Mouse (Mus musculus) cerebellum, adult 2 months (tissue): Measurements from ENCODE around the gene Ctdspl. TPM values are rescaled to one million over a fixed set of nuclear protein-coding genes. Genes with fewer than 3 reads are reported as not detected.

Experiments
- DNase-seq, 2 experiments: peaks; one replicate each; pipeline ENCODE4 v3.0.0; 2021
- H3K27ac ChIP-seq: fragments of 200-500 bp; 2 replicates; pipeline ENCODE4 v1.5.1; 2012; ENCODE audit warnings: low read length, control low read depth, inconsistent platforms; ENCODE audit not compliant: insufficient read depth
- H3K27me3 ChIP-seq: fragments of 200-500 bp; 2 replicates; pipeline ENCODE4 v1.6.1; 2012; ENCODE audit warnings: inconsistent platforms, mild to moderate bottlenecking, low read length, moderate library complexity; ENCODE audit not compliant: control insufficient read depth, insufficient read depth
- H3K4me1 ChIP-seq: fragments of 200-500 bp; 2 replicates; pipeline ENCODE4 v1.6.1; 2011; ENCODE audit warnings: low read length; ENCODE audit not compliant: control insufficient read depth, insufficient read depth
- H3K4me3 ChIP-seq: fragments of 200-500 bp; replicated peaks from 2 replicates; pipeline ENCODE3; 2011; ENCODE audit warnings: mild to moderate bottlenecking, low read depth, low read length, control low read depth; ENCODE audit not compliant: insufficient read depth
- CTCF ChIP-seq: fragments of 200-500 bp; IDR thresholded peaks from 2 replicates; pipeline ENCODE4 v1.5.1; 2011; ENCODE audit warnings: low read depth, mild to moderate bottlenecking, control low read depth, low read length, moderate library complexity, borderline replicate concordance; ENCODE audit not compliant: insufficient read depth
- POLR2A ChIP-seq: fragments of 200-500 bp; IDR thresholded peaks from 2 replicates; pipeline ENCODE4 v1.6.1; 2011; ENCODE audit warnings: low read length, control low read depth, borderline replicate concordance; ENCODE audit not compliant: insufficient read depth
- WGBS: fragments of 180-500 bp; shearing (Covaris S2); methylation state at CpG from one replicate; pipeline ENCODE4 v1.1.7; 2018; 5-methylcytosine and 5-hydroxymethylcytosine counted together
- polyA plus RNA-seq: library from polyadenylated mRNA; depleted of rRNA; stranded (reverse); fragments of >200 nt; gene quantifications from 2 replicates; pipeline ENCODE4 v1.2.3, GENCODE M21; 2012

Ctdspl gene
- polyA plus RNA-seq, 1 experiment = 10.3 TPM

GRCm38 (mm10) chr9:119033111-119033921, 107.1 kb downstream of the Ctdspl start:
- Histone ChIP-seq H3K27ac (no peak overlapping the region), H3K27me3 (no peaks in the 10 kb centered on the region), H3K4me1 (no peaks in the 10 kb centered on the region), H3K4me3 (no peak overlapping the region)
- WGBS = 85% methylated on average over 19 of the region's 19 CpGs
- TF ChIP-seq CTCF = no peak
- no peak for DNase-seq

GRCm38 (mm10) chr9:119034069-119034468, 107.8 kb downstream of the Ctdspl start:
- no peak for DNase-seq
- no peak for TF ChIP-seq POLR2A
- no peak for TF ChIP-seq CTCF

GRCm38 (mm10) chr9:119034676-119035665, 108.7 kb downstream of the Ctdspl start:
- 68% methylated on average over 29 of the region's 29 CpGs for WGBS
- Histone ChIP-seq H3K27me3 (no peaks in the 10 kb centered on the region), H3K27ac (no peak overlapping the region), H3K4me1 (peaks cover under 1% of the 10 kb centered on the region; the same call in 1 of the 2 replicates), H3K4me3 (no peak overlapping the region)
- TF ChIP-seq POLR2A (no peak), CTCF (no peak)
- DNase-seq = no peak

More at GRCm38 (mm10) chr9:119034069-119034468, 107.8 kb downstream of the Ctdspl start:
- 92% methylated on average over 8 of the region's 8 CpGs for WGBS
- no peak overlapping the region for H3K27ac ChIP-seq
- no peaks in the 10 kb centered on the region for H3K27me3 ChIP-seq
- H3K4me1 ChIP-seq = no peaks in the 10 kb centered on the region
- no peak overlapping the region for H3K4me3 ChIP-seq

GRCm38 (mm10) chr9:119035836-119036235, 109.6 kb downstream of the Ctdspl start:
- Histone ChIP-seq H3K27me3 (no peaks in the 10 kb centered on the region), H3K4me3 (no peak overlapping the region), H3K27ac (no peak overlapping the region), H3K4me1 (peaks cover 7% of the 10 kb centered on the region; the same call in 1 of the 2 replicates)
- peak; percentile 21 to 33 for DNase-seq
- TF ChIP-seq POLR2A = no peak
- no peak for TF ChIP-seq CTCF
- 38% methylated on average over 7 of the region's 7 CpGs for WGBS

- Histone ChIP-seq H3K4me3 (no peak overlapping the region), H3K4me1 (peaks cover 7% of the 10 kb centered on the region; the same call in 1 of the 2 replicates), H3K27me3 (no peaks in the 10 kb centered on the region), H3K27ac (no peak overlapping the region)
- 81% methylated on average over 15 of the region's 15 CpGs for WGBS
- no peak for DNase-seq
- no peak for TF ChIP-seq CTCF
- TF ChIP-seq POLR2A = no peak
These were observed 111.0 kb downstream of the Ctdspl start for GRCm38 (mm10) chr9:119037076-119037730.

- Histone ChIP-seq H3K4me1 (peaks cover 7% of the 10 kb centered on the region; the same call in 1 of the 2 replicates), H3K4me3 (no peak overlapping the region), H3K27ac (no peak overlapping the region), H3K27me3 (no peaks in the 10 kb centered on the region)
- 94% methylated on average over 3 of the region's 3 CpGs for WGBS
- no peak for DNase-seq
- TF ChIP-seq CTCF = no peak
- TF ChIP-seq POLR2A = no peak
These were observed 112.3 kb downstream of the Ctdspl start for GRCm38 (mm10) chr9:119038574-119038973.

GRCm38 (mm10) chr9:119040101-119040775, 114.0 kb downstream of the Ctdspl start:
- WGBS = 27% methylated on average over 15 of the region's 15 CpGs
- no peak overlapping the region for H3K4me3 ChIP-seq
- H3K27me3 ChIP-seq = no peaks in the 10 kb centered on the region
- DNase-seq = peak; percentile 23 to 45
- peaks cover 7% of the 10 kb centered on the region; the same call in 1 of the 2 replicates for H3K4me1 ChIP-seq
- no peak overlapping the region for H3K27ac ChIP-seq
- TF ChIP-seq POLR2A (no peak), CTCF (no peak)
